Mouse (Mus musculus): ENCODE measurements around the gene Psmd9. TPM values are rescaled to one million over a fixed set of nuclear protein-coding genes. Genes with fewer than 3 reads are reported as not detected.

Psmd9 gene
- polyA plus RNA-seq, 1 experiment: 36.1 TPM

DNA sequence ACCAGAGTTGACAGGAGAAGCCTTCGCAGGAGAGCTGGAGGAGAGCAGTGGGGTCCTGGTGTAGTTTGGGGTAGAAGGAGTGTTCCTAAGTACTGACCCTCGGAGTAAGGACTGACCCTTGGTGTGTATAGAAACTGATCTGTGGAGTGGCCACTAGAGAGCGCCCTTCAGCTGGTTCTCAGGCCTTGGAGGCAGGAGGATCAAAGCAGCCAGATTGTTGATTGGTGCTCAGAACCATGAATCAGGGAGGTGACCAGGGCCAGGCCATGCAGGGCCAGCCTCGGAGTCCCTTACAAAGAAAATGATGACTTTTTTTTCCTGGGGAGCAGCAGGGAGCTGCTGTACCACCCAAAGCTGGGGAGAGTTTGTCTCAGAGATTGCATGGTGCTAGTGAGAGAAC is 76.3 kb downstream of the Psmd9 start:
- no peak for DNase-seq (ENCODE audit: low read depth)

DNA sequence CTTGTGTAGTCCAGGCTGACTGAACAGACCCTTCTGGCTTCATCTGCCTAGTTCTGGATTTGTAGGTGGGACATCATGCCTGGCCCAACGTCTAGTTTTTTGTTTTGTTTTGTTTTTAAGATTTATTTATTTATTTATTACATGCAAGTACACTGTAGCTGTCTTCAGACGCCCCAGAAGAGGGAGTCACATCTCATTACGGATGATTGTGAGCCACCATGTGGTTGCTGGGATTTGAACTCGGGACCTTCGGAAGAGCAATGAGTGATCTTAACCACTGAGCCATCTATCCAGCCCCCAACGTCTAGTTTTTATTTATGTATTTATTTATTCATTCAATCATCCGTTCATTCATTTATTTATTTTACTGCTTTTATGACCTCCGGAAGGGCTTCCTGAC is 82.2 kb downstream of the Psmd9 start:
- no peak for DNase-seq (ENCODE audit: low read depth)

- DNase-seq (ENCODE audit: low read depth): no peak
Measured at GRCm38 (mm10) chr5:123251834-123252233, 82.6 kb downstream of the Psmd9 start, which contains the start of gene Wdr66. TSS of gene Wdr66 (plus strand) at chr5:123252102.

DNA sequence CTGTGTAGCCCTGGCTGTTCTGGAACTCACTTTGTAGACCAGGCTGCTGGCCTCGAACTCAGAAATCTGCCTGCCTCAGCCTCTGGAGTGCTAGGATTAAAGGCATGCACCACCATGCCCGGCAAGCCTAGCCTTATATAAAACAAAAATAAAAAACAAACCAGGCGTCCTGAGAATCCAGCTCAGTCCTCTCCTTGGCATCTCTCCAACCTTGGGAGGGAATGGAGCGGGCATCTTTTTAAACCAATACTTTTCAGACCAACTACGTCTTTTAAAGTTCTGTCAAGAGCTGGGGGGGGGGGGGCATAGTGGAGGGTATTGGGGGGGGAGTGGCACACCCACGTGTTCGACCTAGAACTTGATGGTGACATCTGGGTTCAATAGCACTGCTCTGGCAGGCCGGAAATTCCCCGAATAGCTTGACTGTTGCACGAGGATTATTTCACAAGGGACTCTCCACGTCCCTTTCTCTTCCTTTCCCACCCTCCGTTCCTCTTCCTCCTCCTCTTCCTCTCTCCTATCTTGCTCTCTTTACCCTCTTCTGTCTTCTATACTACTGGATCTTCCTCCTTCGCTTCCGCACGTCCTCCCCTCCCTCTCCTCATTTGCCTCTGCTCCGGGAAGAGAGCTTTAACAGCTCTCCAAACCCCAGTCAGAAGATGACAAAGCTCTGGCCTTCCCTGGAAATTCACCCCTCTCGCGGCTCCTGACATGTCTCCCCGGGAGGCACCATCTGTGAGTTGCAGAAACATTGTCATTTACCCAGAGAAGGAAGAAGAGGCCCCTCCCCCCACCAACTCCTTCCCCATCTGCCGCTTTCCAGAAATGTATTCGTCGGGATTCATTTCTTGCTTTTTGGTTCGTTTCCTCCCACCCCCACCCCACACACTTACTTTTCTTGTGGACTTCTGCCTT is 87.9 kb downstream of the Psmd9 start:
- DNase-seq (ENCODE audit: low read depth): no peak

DNA sequence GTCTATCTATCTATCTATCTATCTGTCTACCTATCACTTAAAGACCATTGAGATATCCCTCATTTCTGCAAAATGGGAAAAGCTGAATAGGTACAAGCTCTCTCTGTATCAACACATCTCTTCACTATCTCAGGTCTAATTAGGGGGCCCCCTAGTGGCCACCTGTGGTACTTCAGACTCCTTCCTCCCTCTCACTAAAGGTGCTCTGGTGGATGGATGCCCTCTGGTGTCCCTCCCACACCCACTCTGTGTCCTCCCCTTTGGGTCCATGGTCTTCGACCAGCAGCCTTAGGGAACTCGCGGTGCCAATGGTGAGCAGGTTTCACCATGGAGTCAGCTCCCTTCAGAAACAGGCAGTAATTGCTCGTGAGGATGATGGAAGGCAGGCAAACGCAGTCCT is 89.8 kb downstream of the Psmd9 start:
- DNase-seq (ENCODE audit: low read depth): no peak

- DNase-seq (ENCODE audit: low read depth): no peak
Measured at GRCm38 (mm10) chr5:123260698-123261097, 91.5 kb downstream of the Psmd9 start.

DNA sequence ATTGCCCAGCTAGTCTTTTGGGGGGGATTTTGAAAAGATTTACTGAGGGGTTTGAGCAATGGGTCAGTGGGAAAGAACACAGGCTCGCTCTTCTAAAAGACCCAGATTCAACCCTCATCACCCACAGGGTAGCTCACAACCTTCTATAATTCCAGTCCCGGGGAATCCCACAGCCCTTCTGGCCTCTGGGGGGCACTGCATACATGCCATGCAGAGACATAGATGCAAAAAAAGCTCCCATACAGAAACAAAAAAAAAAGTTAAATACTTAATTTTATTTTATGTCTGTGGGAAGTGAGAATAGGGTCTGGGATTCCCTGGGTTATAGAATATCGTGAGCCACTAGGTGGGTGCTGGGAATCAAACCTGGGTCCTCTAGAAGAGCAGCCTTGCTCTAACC is 97.7 kb downstream of the Psmd9 start:
- DNase-seq (ENCODE audit: low read depth): no peak

- DNase-seq (ENCODE audit: low read depth): no peak
Measured at GRCm38 (mm10) chr5:123268477-123269474, 99.6 kb downstream of the Psmd9 start.

DNA sequence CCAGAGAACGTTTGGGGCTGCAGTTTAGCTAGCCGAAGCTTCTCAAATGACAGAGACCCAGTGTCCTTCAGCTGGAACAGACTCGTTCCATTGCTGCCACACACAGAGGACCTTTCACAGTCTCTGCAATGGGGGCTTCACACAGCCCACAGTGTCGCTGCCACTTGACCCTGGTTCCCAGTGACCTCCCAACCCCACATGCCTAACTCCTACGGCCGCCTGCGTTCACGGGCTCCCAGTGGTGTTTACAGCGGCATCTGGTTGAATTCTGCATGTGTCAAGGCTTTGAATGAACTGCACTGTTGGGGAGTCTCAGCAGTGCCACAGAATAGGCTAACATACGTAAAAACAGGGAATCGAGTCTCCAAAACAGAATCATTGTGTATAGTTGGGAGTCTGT is 101.7 kb downstream of the Psmd9 start:
- DNase-seq (ENCODE audit: low read depth): no peak

GRCm38 (mm10) chr5:123272927-123273326 is 103.7 kb downstream of the Psmd9 start:
- DNase-seq (ENCODE audit: low read depth): no peak

DNA sequence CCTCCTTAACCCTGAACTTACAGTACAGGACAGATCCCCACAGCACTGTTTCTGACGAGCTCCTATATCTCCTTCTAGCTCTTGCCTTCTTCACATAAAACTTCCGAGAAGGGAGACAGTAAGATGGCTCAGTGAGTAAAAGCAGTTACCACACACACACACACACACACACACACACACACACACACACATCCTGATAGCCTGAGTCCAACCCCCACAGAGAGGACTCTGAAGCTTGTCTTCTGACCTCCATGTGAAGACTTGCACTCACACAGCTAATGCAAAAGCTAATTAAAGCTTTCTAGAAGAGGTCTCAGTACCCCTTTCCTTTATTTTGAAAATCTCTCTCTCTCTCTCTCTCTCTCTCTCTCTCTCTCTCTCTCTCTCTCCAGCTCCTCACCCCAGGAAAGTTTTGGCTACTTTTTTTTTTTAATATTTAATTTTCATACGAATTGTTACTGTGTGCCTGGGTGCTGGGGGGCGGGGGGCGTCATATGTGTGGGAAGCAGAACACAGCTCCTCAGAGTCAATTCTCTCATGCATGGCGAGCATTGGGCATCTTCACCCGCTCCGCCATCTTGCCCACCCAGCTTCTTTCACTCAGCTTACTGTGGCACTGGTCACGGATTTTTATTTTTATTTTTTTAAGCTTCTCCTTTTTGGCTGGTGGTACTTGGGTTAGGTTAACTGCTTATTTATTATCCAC is 107.6 kb downstream of the Psmd9 start:
- DNase-seq (ENCODE audit: low read depth): no peak

GRCm38 (mm10) chr5:123277342-123277701 is 108.1 kb downstream of the Psmd9 start:
- DNase-seq (ENCODE audit: low read depth): no peak

GRCm38 (mm10) chr5:123277704-123278103 is 108.5 kb downstream of the Psmd9 start:
- DNase-seq (ENCODE audit: low read depth): no peak

DNA sequence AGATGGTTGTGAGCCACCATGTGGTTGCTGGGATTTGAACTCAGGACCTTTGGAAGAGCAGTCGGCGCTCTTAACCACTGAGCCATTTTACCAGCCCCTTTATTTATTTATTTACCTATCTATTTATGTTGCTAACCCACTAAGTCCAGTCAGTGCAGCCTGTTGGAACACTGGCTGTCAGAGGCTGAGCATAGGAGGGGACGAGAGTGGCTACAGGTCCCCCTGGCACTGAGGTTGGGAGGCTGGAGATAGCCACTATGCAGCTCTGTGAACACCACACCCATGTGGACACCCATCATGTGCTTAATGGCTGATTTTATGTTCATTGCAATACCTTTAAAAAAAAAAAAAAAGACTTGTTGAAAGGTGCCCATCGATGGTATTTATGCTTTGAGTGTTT is 110.0 kb downstream of the Psmd9 start:
- no peak for DNase-seq (ENCODE audit: low read depth)

DNA sequence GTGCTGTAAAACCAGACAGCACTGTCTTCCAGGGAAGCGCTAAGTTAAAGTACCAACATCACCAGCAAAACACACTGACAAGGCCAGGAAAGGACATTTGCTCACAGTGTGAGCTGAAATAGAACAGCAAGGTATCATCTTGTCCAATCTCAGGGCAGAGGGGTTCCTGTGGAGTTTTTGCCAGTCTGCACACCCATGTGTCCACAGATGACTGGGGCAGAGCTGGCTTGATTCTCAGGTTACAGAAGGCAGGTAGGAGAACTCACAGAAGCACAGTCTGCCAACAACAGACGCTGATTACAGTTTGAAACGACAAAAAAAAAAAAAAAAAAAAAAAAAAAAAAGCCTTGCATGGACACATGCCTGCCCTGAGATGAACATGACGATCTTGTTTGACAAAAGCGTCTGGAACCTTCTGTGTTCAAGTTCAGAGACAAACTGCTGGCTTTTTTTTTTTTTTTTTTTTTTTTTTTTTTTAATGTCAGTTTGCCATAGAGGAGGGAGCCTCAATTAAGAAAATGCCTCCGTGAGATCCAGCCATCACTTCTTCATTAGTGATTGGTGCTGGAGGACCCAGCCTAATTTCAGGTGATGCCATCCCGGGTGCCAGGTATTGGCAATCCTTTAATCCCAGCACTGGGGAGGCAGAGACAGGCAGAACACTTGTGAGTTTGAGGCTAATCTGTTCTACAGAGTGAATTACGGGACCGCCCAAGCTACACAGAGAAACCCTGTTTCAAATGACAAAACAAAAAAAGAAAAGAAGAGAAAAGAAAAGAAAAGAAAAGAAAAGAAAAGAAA is 112.3 kb downstream of the Psmd9 start:
- no peak for DNase-seq (ENCODE audit: low read depth)

- DNase-seq (ENCODE audit: low read depth): no peak
Measured at GRCm38 (mm10) chr5:123285174-123285573, 116.0 kb downstream of the Psmd9 start.

- DNase-seq (ENCODE audit: low read depth): no peak
Measured at GRCm38 (mm10) chr5:123288079-123288478, 118.9 kb downstream of the Psmd9 start.

DNA sequence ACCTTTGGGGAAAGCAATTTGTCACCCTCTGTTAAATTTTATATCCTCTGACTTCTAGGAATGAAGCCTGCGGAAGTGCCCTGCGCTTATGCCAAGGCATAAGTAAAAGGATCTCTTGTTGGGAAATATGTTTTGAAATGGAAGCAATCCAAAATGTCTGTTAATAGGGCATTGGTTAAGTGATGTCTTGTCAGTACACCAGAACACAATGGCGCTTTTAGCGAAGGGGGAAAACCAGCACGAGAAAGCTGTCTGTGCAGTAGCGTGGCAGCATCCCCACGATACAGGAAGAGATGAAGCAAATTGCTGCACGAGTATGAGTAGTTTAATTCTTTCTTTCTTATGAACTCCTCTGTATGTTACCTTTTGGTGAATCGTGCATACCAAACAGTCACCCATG is 125.4 kb downstream of the Psmd9 start:
- peak; percentile 13 for DNase-seq (ENCODE audit: low read depth)

- no peak for DNase-seq (ENCODE audit: low read depth)
Measured at GRCm38 (mm10) chr5:123296224-123296806, 127.1 kb downstream of the Psmd9 start.

DNA sequence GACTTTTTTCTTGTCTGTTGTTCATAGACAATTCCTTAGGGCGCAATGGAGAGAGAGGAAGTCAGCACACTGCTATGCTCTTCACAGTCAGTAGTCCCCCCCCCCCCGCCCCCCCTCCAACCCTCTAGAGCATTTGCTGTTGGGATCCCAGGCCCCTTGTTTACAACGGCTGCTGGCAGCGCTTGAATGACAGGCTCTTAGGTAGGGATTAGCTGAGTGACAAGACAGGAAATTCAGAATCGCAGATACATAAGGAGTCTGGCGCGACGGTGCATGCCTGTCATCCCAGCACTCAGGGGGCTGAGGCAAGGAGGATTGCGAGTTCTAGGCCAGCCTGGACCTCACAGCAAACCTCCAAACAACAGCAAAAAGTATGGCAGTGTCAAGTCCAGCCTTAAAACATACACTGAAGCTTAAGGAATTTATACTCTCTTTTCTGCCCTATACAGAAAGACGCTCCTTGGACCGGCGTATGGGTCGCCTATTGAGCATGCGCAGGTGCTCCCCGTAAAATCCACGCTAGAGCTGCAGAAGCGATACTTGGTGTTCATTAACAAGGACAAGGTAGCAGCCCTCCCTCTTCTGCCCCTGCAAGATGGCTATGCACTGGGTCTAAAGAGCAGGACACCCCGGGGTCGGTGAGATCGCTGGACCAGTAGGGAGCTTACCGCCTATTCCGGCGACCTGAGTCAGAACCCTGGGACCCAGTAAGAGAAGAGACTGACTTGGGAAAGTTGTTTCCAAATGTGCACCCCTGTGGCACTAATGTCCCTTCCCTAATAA is 128.0 kb downstream of the Psmd9 start:
- DNase-seq (ENCODE audit: low read depth): no peak

Measured in gonadal fat pad, adult 2 months (tissue).